Mouse (Mus musculus) 416B (cell line): ENCODE data around the gene Phf24.

Experiments
- DNase-seq: peaks from one replicate; pipeline ENCODE4 v3.0.0; 2011; ENCODE audit warnings: low read depth

The Phf24 gene

DNA sequence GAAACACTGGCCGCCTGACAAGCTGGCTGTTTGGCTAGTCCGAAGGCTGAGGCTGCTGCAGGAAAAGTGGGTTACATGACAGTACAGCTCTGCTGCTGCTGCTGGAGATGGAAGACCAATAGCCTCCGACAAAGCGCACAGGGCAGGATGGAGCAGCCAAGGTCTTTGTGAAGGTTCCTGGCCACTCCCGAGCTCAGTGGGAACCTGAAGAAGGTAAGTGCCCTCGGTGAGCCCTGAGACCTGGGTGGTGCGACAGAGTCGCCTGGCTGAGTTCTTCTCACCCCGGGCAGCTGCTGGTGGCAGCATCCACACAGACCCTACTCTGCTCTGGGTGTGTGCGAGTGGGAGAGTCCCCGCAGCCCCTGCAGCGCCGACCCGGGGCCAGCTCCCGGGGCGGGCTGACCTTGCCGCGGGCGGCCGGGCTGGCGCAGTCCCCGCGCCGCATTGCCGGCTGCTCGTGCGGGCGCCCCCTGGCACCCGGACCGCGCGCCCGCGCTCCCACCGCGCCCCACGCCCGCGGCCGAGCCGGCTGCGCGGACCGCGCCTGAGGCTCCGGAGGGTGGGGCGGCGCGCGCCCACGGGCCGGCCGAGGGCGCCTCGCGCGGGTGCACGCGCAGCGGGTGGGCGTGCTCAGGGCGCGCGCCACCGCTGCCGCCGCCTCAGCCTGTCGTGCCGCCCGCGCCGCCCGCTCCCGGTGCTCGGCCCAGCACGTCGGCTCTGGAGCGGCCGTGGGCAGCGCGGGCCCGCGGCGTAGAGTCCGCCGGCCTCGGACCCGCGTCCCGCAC, at the start of gene Phf24:
TSS of gene Phf24 (plus strand) at position 44 of the 785 bp plus-strand sequence.
- DNase-seq = no peak

DNA sequence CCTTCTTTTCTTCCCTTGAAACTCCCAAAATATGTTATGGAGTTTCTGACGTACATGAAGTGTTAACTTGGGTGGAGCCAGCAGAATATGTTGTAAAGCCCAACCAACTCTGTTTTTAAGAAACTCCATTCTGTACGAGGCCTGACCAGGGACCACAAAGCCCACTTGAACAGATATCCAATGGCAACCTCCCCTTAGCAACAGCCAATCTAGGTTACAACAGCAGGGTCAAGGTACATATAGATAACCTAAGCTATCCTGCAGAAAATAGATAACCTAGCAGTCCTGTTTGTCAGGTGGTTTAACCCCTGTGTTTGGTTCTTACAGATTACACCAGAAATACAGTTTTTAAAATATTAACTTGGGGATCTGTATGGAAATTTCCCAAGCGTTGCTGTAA, 49.1 kb upstream of the Phf24 start:
- no peak for DNase-seq

DNA sequence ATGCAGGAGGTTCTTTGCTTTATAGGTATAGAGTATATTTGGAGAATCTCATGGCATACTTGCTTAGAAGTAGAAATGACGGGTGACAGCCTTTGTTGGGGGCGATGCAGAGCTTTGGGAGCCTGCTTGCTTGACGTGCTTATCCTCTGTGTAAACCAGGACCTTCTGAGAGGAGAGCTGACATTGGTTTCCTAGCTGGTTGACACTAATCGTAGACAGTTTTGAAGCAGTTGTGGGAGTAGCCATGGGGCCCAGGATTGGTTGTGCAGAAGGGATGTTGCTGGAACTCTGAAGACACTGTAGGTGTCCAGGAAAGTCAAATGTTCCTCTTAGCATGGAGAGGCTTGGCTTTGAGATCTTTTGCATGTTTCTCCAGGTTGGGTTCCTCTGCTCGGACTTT, 48.3 kb upstream of the Phf24 start:
- no peak for DNase-seq

DNA sequence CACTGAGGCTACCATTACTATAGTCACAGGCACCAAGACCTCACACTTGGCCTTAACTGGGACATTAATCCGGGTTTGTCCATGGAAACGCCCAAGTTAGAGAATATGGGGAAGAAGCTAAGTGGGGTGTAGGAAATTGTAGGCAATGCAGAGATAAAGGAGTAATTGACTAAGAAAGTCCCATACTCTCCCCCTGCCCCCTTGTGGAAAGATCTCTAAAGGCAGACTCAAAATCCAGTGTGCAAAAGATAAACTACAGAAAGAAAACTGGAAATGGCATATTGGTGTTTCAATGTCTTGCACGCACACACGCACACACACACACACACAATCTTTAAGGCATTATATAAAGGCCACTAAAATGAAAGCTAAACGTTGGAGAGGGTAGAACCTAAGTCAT, 45.7 kb upstream of the Phf24 start:
- no peak for DNase-seq

DNA sequence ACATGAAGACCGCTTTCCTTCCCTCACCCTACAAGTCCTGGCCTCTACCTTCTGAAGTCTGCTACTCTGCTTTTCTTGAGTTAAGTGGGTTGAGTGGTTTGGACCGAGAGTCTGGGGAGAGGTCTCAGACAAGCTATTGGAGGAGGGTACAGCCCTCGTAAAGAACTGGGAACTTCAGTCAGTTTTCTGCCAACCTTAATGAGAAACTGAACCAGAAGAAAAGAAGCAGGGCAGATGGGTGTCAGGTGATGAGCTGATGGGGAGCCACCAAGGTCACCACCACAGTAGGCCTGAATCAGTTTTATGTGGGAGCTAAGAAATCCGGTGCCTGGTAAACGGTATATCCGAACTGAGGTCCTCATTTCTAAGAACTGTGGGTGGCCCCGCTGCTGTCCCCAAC, 44.3 kb upstream of the Phf24 start:
- no peak for DNase-seq

DNA sequence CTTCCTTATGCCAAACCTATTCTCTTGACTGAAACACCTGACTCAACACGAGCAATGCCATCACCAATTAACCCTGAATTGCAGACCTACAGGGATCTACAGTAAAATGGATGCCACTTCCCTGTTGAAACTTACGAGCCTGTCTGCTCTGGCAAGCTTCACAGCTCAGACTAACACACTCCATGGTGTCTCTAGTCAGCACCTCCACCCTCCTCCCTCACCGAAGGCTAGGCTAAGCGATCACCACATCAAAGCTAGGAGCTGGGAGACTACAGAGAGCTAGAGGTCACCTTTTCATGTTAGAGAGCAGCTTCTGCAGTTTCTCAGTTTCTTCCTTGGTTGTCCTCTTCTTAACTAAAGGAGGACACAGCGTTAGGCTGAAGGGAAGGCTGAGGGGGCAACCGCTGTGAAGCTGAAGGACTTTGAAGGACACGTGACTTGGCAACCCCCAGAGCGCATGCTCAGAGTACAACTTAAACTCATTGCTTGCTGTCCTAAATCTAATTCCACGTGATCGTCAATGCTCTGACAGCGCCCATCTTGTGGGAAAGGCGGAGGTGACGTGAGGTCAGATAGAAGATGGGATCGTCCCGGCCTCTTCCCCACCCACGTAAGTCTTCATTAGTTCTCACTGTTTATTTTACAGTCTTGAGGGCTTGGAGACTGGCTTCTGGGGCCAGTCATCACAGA, 43.6 kb upstream of the Phf24 start:
- DNase-seq = no peak

DNA sequence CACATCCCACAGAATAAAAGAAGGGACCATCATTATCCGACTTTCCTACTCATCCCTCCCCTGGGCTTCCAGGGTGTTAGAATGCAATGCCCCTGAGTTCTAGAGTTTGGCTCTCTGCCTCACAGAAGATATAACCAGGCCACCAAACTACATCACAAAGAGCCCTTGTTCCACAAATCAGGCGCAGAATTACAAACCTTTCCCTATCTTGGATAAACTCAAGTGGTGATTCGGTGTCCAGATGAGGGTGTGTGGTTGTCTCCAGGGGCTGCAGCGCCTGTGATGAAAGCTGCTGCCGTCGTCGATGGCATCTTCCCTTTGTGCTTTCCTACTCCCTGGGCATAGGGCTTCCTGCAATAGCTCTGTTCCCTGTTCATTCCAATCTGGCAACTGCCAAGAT, 42.3 kb upstream of the Phf24 start, which contains the start of gene Fam205c:
TSS of gene Fam205c (minus strand) at position 101 of the 400 bp plus-strand sequence.
- DNase-seq = no peak

DNA sequence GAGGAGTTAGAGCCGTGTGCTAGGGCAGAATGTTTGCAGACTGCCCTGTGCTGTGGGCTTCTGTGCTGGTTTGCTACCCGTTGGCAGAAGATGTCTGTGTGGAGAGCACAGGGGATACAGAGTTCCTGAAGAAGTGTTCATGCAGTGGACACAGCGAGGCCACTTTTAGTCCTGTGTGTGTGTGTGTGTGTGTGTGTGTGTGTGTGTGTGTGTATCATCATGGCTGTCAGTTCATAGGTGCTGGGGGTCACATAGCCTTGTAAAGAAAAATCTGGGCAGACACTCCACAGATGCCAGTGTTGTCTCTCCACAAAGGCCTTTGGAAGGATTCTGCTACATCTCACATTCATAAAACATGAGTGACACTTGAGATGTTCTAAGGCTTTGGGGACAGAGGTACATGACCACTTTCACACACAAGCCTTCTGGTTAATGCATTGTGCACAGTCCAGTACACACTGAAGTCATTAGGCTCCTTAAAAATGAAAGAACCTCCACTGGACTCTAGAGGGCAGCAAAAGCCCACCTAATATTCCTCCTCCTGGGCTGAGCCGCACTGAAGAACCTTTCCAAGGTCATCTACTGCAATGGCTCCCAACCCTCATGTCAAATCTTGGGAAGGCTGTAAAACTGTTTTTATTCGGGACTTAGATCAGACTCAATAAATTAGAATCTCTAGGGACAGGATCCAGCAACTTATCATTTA, 39.7 kb upstream of the Phf24 start:
- DNase-seq = peak; percentile 73

DNA sequence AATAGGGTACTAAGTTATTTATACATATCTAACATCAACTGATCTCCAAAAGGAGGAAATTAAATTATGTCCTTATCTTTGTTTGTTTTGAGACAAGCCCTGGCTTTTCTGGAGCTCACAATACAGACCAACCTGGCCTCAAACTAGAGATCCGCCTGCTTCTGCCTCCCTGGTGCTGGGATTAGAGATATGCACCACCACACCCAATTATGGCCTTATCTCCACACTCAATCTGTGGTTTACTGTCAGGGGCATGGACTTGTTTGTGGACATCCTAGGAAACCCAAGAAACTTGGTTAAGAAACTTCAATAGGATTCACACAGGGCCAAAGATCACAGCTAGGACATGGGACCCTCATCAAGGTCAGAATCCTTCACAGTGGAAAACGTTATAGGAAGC, 38.8 kb upstream of the Phf24 start:
- DNase-seq = no peak

DNA sequence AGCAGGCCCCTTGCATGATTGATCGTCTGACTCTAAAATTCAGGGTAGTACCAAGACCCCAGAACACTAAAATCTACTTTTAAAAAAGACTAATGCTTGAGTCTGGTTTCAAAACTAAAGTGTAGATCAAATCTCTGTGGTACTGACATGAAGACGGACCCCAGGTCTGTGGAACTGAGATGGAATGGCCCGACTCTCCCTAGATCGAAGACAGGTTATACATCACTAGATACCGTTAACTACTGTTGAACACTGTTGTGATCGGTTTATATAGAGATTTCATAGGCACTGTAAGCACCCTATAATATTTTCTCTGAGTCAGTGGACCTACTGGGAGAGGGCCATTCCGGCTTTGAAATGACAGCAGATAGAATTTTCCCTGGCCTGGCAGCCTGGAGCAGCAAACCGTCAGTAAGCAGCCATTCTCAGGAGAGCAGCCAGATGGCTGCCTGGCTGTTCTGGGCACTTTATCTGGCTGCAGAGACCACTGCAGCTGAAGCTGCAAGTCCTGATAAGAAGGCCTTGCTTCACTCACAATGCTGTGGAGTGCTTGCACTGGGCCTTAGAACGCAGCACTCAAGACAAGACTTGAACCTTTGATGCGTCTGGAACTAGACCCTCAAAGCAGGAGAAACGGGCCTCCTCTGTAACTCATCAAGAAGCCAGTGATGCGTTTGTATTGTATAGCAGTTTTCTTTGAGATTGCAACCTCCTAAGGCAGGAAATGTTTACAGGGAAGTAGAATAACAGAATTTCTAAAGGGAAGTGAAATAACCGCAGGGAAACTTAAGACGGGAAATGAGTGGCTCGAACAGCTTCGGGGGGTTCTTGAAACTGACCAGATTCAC, 36.4 kb upstream of the Phf24 start:
- DNase-seq = peak; percentile 12

DNA sequence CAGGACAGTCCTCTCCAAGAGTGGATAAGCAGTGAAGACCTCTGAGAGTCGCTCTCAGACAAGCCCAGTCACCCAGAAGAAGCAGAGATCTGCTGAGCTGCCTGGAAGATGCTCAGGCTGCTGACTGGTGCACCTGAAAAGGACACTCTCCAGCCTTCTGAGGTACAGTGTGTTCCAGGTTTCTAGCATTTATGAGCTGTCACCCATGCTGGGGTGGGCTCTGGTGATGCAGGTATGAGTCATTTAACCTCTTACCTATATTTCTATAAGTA, 35.8 kb upstream of the Phf24 start:
- DNase-seq = no peak

DNA sequence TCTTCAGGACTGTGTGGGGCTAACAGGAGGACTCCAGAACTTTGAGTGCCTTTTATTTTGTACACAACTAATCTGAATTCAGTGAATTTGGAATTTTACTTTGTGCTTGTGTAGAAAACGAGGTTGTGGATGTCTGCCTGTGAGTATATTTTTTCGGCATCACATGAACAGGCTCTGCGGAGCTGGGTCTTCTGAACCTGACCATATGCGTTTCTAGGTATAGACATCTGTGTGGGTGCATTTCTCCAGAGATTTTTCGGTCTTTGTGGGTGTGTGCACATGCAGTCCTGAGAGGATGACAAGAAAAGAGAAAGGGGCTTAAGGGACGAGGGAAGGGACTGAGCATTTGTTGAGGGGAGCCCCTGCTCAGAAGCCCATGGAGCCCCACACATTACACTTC, 29.5 kb upstream of the Phf24 start:
- DNase-seq = no peak

DNA sequence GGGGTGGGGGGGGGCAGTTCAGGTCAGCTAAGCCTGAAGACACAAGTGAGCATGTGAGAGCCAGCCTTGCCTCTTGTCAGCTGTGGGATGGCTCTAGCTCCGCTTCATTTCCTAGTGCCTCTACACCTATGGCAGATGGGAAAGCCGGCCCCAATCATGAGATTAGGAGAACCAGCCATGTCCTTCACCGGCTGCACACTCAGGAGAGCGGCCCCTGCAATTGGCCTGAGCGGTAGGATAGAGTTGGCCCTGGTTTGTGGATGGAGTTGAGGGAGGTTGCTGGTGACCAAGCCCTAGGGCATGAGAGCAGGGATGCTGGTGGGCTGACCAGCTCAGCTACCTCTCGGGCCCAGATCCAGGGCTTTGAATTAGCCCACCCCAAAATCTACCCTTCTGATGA, 27.7 kb upstream of the Phf24 start:
- DNase-seq = no peak

DNA sequence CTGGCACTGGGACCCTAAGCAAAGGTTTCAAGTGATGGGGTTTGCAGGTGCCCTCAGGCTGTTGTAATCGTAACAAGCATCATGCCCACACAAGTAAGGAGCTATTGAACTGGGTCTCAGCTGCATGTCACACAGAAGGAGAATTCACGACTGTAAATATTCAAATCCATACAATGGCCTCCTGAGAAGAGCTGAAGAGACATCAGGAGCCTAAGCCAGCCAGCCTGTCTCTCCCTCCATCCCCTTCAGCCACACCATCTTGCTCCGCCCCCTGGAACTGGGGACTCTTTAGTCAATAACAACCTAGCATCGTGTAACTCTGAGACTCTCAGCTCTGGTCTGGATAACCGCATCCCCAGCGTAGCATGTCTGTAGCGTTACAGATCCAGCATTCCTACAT, 25.3 kb upstream of the Phf24 start:
- DNase-seq = no peak

DNA sequence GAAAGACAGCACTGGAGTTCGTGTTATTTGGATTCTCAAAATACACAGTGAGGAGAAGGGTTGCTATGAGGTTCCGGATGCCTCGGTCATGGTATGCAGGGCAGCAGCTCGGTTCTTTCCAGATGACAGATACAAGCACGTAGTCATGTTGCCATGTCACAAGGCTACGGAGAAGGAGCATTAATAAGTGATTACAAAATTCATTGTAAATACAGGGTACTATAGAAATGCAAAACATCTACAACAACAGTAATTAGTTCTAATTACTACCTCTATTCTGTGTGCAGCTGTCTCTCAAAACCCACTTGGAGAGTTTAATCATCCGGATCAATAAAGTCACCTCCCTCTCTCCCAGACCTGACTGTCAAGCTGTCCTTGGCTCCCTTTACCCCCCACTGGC, 21.3 kb upstream of the Phf24 start:
- no peak for DNase-seq

DNA sequence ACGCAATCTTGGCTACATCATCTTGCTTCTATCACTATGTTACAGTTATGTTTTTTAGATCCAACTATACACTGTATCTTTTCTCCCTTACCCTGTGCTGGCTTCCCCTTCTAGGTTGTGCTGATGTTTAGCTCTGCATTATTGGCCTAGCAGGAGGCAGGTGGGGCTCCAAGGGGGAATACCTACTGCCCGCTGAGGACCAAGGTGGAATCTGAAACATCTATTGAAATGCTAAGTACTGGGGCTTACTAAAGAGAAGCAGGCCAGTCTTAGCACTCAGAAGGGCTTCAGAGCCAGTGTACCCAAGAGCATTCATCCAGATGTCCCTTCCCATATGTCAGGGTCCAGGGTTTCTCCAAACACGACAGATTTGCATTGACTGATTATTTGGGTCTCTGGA, 17.5 kb upstream of the Phf24 start:
- no peak for DNase-seq

DNA sequence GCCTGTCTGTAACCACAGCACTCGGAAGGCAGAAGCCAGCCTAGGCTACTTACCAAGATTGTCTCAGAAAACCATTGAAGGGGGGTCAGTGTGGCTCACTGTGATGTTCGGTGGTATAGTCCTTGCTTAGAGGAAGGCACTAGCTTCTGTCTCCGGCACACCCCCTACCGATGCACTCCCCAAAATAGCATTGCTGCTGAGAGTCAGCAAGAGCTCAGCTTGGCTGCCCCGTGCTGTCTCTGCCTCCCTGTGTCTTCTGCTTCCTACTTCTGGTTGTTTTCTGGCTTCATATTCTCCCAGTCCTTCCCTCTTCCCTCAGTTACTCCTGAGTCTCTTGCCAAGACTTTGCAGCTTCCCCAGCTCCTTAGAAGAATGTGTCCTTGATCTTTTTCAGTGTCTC, 15.6 kb upstream of the Phf24 start:
- DNase-seq = no peak

DNA sequence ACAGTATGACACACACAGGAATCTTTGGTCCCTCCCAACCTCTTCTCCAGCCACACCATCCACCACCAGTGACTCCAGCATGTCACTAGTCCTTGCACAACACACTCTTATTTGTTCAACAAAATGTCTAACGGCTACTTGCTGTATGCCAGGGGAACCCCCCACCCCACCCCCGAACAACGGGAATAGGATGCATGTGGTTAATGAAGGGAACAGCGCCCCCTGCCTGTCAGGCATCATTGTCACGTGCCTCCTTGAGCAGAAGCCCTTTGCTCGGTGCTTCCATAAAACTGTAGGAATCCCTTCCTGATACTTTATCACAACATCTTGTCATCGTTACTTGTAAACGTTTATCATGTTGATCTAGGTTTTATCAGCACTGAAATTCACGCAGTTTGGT, 14.3 kb upstream of the Phf24 start:
- peak; percentile 16 for DNase-seq

DNA sequence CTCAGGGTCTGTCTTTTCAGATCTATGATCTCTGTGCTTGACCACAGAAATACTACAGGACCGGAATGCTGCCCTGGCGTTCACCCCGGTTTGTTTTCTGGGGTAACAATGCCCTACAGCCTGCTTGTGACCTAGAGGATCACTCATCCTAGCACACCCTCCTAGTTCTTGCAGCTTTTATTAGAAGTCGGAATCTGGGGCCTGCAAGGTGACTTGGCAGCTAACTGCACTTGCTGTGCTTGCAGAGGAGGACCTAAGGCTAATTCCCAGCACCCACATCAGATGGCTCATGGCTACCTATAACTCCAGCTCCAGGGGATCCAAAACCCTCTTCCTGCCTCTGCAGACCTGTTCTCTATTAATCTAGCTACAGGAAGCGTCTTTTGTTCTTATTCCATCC, 13.7 kb upstream of the Phf24 start:
- no peak for DNase-seq

DNA sequence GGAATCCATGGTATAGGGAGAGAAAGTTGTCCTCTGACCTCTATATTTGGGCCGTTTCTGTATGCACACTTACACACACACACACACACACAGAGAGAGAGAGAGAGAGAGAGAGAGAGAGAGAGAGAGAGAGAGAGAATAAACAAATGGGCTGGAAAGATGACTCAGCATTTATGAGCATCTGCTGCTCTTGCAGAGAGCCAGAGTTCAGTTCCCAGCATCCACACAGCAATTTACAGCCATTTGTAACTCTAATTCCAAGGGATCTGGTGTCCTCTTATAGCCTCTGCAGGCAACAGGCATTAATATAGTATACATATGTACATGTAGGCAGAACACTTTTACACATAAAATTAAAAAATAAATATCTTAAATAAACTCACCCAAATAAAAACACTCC, 12.5 kb upstream of the Phf24 start:
- DNase-seq = peak; percentile 4

DNA sequence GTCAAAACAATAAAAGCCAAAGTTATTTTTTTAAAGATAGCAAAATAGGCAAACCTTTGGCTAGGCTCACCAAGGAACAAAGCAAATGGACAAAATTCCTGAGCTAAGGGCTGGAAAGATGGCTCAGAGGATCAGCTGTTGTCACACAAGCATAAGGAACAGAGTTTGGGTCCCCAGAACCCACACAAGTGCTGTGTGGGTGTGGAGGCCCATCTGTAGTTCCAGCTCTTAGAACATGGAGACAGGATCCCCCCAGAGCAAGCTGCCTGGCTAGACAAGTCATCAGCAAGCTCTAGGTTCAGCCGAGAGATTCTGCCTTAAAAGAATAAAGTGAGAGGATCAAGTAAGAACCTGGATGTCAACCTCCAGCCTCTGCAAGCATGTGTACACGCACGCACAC, 11.9 kb upstream of the Phf24 start:
- DNase-seq = no peak

DNA sequence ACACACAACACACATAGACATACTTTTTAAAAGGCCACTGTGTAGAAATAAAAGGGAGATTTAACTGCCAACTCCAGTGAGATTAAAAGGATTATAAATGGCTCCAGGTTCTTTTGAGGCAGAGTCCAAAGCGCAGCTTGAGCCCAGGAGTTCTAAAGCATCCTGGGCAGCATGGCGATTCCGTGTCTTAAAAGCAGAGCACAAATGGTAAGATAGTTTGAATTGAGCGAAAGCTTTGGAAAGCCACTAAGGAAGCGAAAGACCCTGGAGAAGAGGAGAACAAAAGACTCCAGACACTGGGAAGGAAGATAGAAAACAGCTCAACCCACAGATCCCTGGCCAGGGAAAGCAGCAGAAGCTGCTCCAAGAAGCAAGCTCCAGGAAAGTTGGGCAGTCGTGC, 11.5 kb upstream of the Phf24 start:
- no peak for DNase-seq

DNA sequence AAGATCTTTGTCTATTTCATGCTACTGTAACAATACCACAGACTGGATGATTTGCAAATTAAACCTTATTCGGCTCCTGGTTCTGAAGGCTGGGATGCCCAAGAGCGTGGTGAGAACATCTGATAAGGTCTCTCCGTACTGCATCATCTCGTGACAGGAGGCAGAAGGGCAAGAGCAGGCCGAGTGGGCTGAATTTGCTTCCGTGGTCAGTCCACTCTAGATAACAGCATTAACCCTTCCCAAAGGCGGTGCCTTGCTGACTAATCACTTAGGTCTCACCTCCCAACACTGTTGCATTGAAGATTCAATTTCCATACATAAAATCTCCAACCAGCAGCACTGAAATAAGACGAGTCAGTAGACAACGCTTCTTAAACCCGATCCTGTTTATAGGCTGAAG, 3.1 kb upstream of the Phf24 start:
- no peak for DNase-seq
